Mouse (Mus musculus) erythroid progenitor cell, adult 5-6 weeks (primary cell): ENCODE results near the gene Gripap1. TPM values are rescaled to one million over a fixed set of nuclear protein-coding genes. Genes with fewer than 3 reads are reported as not detected.
"Not testable (repeated sequence)": the region's sequence is repeated elsewhere in the genome, so short reads cannot be mapped to it uniquely, and the experiment has no call there.

Experiments used
- ATAC-seq: replicated peaks from 2 replicates; pipeline ENCODE4 v1.8.0; 2016; ENCODE audit warnings: moderate number of reproducible peaks, mild to moderate bottlenecking, moderate TSS enrichment, inconsistent platforms; ENCODE audit not compliant: poor library complexity, low FRiP score, severe bottlenecking
- total RNA-seq, 2 experiments: library from RNA; stranded (forward) in 1 of 2; stranded (reverse) in 1 of 2; fragments of 150-400 nt in 1 of 2; fragments of 186-747, 209-891 nt in 1 of 2; gene quantifications; 2 replicates each; pipeline versions ENCODE4 v1.2.3 to v1.2.4; 2015 to 2017; ENCODE audit warnings: low replicate concordance in 2 of 2

The Gripap1 gene
- total RNA-seq, 2 experiments from 2014 or later: 91.0 to 176 TPM

DNA sequence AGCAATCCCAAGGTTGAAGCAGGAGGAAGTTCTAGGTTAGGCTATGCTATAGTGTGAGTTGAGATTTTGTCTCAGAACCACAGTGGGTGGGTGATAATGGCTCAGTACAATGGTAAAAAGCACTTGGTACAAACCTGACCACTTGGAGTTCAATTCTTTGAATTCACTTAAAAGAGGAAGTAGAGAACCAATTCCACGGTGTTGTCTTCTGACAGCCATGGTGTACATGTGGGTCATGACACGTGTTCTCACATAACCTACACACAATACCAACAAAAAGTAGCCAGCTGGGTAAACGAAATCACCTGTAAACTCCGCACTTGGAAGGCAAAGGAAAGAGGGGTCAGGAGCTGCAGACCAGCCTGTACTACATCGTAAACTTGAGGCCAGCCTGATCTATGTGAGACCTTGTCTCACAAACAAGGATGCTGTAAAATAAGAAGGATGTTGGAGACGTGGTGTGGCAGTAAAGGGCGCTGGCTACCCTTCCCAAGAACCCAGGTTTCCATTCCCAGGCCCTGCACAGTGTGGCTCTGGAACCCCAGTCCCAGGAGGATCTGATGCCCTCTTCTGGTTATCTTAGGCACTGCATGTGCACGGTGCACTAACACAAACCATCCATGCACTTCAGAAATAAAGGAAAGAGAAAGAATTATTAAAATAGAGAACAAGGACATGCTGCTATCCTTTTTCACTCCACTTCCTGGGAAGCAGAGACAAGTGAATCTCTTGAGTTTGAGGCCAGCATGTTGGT lies 13.1 kb upstream of the Gripap1 start:
- peak; percentile 73 for ATAC-seq

DNA sequence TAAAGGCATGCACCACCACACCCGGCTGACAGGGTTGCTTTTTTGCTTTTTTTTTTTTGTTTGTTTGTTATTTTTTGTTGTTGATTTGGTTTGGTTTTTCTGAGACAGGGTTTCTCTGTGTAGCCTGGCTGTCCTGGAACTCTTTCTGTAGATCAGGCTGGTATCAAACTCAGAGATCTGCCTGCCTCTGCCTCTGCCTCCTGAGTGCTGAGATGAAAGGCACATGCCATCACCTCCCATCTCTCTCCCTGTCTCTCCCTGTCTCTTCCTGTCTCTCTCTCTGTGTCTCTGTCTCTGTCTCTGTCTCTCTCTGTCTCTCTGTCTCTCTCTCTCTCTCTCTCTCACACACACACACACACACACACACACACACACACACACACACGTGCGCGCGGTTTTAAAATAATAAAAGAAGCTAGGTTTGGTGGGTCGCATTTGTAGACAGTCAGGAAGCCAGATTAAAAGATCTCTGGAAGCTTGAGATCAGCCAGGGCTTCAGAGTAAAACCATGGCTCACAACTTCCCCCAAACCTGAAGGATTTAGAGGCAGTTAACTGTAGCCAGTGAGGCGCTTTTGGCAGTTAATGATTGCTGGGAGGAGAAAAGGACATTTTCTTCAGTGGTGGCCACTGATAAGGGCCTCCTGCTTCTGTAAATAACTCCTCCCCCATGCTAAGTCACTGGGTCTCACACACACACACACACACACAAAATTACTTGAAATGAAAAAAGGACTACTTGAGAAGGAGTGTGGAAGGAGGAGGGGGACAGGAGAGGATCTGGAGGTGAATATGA lies 10.9 kb upstream of the Gripap1 start:
- peak; percentile 97 for ATAC-seq

GRCm38 (mm10) chrX:7779294-7779693 lies 10.3 kb upstream of the Gripap1 start:
- peak; percentile 53; the same call in 1 of the 2 replicates for ATAC-seq

DNA sequence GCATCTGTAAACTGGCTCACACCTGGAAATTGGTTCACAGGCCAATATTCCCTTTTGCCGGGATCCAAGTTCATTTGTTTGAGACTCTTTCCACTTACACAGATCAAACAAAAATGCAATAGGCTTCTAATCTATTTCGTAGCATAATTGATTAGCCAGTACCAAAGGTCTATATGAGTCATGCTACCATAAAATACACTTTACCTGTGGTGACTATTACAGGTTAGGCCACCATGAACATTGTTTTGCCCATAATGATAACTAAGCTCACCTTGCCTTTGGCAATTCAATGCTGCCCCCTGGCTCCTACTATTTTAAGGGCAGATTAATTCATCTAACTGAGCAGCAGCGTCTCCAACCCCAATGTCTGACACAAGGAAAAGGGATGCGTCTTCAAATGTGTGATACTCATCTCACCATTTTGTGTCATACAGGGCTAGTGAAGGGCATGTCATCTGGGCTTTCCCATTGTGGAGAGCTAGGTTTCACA lies 6.9 kb upstream of the Gripap1 start:
- no peak for ATAC-seq

DNA sequence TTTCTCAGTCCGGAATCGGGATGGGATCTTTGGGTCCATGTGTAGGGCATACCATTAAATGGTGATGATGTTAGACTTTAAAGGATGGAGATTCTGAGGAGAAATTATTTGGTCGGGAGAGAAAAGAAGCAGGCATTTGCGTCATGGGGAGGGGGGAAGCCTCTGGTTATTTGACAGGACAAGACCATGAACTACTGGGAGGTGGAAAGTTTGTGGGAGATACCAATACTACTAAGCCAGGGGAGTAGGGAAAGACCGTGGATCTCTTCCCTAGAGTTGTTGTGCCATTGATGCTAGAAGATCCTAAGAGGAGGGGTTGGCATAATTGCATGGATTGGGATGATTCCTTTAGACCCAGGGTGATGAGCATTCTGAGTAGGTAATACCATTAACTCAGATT lies 744 bp downstream of the Gripap1 start:
- ATAC-seq: peak; percentile 51; the same call in 1 of the 2 replicates

DNA sequence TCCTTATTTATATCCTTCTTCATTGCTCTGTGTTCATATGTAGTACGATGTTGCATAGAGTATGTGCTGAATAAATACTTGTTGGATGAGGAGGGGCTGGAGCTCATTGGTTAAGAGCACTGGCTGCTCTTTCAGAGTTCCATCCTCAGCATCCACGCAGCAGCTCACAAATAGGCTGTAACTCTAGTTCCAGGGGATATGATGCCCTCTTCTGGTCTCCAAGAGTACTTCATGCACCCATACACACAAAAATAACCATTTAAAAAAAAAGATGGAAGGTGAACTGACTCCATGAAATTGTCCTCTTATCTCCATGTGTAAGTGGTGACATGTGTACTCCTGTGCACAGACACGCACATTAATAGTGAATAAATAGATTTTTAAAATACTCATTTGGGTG lies 3.8 kb downstream of the Gripap1 start:
- 0 out of 2 replicates have a peak, but pooled peaks have one; percentile 41 for ATAC-seq

DNA sequence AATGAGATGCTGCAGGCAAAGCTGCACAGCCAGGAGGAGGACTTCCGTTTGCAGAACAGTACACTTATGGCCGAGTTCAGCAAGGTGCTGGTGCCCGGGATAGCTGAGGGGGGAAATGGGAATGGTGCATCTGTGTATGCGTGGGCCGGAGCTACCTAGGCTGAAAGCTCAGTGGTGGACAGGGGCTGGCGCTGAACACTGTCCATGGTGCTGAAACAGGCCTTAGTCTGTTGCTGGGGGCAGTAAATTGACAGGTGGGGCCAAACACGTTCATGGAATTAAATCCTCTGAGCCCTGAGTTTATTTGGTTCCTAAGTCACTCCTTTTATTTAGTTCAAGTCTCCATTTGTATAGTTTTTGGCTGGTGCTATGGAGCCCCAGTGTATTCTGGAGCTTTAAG lies 5.5 kb downstream of the Gripap1 start:
- ATAC-seq: no peak

DNA sequence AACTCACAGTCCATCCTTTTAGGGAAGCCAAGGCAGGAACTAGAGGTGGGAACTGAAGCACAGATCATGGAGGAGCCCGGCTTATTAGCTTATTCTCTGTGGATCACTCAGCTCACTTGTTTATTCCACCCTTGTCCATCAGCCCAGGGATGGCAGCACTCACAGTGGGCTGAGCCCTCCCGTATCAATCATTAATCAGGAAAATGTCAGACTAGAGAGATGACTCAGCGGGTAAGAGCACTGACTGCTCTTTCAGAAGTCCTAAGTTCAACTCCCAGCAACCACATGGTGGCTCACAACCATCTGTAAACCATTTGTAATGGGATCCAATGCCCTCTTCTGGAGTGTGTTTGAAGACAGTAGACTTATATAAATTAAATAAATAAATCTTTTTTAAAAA lies 7.8 kb downstream of the Gripap1 start:
- 0 out of 2 replicates have a peak, but pooled peaks have one; percentile 49 for ATAC-seq

- ATAC-seq: not testable (repeated sequence)
These were observed 12.6 kb downstream of the Gripap1 start for GRCm38 (mm10) chrX:7802157-7802556.

DNA sequence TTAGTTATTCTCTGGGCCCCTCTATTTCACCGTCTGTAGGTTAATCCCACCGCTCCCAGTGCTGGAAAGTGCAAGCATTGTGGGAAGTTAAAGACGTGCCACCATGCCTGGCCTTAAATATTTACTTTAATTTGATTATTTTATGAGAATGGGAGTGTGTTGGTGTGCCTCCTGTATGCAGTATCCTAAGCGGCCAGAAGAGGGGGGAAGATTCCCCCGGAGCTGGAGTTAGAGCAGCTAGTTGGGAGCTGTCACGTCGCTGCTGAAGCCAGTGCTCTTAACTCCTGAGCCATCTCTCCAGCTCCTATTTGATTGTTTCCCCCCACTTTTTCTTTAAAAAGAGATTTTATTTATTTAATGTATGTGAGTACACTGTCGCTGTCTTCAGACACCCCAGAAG lies 25.5 kb downstream of the Gripap1 start:
- peak; percentile 99 for ATAC-seq

DNA sequence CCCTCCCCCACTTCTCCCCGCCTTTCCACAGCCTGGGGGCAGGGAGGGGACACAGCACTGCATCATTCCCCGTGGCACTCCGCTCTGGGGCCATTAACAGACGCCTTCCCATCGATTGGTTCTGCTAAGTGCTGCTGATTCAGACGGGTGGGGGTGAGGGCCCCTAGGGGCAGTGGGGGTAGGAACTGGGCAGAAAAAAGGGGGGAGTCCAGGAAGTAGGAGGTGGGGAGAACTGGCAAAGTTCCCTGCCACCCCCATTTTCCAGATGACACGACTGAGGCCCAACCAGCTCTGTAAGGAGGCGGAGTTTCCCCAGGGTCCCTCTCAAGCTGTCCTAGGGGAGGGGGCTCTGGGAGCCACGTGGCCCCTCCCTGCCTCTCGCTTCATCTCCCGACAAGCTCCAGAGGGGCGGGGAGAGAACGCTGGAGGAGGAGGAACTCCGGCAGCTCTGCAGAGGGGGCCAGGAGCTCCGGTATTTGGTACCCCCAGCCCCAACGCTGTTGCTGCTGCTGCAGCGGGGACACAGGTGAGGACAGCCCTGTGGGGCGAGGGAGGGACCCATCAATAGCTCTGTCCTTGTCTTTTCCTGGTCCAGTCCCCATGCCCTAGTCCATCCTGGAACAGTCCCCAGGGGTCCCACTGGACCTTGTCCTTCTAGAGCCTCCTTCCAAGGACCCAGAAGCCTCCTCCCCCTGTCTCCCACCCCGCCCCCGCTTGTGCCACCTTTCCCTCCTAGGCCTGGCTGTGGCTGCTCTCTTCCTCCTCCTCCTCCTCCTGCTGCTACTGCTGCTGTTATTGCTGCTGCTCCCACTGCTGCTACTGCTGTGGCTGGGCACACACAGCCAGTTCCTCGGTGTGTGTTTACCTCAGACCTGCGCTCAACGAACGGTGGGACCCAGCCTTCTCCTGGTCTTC lies 32.6 kb downstream of the Gripap1 start, which contains the start of gene Kcnd1:
Gene Kcnd1, plus strand, starts transcription at position 425 of the 915 bp plus-strand sequence.
- ATAC-seq: peak; percentile 46; the same call in 1 of the 2 replicates

GRCm38 (mm10) chrX:7837146-7837545 lies 47.6 kb downstream of the Gripap1 start:
- ATAC-seq: peak; percentile 58

- no peak for ATAC-seq
These were observed 51.2 kb downstream of the Gripap1 start for GRCm38 (mm10) chrX:7840842-7841162.

GRCm38 (mm10) chrX:7841163-7842162 lies 51.9 kb downstream of the Gripap1 start, which contains the start of gene Otud5:
TSS of gene Otud5 (plus strand) at chrX:7841364.
- peak; percentile 81 for ATAC-seq

DNA sequence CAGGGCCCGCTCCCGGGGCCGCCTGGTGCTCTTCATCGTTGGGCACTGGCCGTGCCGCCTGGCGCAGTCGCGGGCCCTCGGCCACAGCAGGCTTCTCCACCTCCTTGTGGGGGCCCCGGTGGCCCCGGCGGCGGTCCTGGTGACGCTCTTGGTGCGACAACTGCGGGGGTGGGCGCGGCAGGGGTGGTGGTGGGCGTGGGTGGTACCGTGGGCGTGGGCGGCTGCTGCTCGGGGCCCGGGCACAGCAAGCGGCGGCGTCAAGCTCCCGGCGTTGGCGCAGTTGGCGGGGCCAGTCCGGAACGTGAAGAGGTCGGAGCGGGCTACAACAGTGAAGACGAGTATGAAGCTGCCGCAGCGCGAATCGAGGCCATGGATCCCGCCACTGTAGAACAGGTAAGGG lies 52.8 kb downstream of the Gripap1 start:
- 0 out of 2 replicates have a peak, but pooled peaks have one; percentile 8 for ATAC-seq

DNA sequence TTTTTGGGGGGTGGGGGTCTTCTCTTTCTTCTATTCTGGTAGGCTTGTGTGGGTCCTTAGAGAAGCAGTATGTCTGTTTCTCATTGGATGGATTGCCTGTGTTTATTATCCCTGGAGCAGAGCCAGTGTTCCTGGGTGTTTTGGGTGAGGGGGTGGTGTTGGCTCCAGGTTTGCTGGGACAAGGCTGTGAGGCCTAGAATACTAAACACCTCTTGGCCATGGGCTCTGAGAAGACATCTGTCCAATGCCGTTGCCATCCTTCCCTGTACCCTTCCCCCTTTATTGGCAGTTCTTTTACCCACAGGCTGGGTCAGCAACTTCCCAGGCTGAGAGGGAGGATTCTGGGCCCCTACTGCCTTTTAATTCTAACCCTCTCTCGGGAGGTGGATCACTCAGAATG lies 58.3 kb downstream of the Gripap1 start:
- ATAC-seq: no peak

- peak; percentile 57 for ATAC-seq
These were observed 65.0 kb downstream of the Gripap1 start for GRCm38 (mm10) chrX:7854578-7854977.

GRCm38 (mm10) chrX:7859191-7859753 lies 69.7 kb downstream of the Gripap1 start:
- 0 out of 2 replicates have a peak, but pooled peaks have one; percentile 25 for ATAC-seq
